Mouse (Mus musculus): ENCODE data around the gene Fat4. TPM values are rescaled to one million over a fixed set of nuclear protein-coding genes. Genes with fewer than 3 reads are reported as not detected.

The Fat4 gene
- polyA plus RNA-seq, 1 experiment, result not detected

GRCm38 (mm10) chr3:38900839-38901238 lies 14.1 kb downstream of the Fat4 start:
- no peaks in the 10 kb centered on the region for H3K36me3 ChIP-seq (replicated peaks; ENCODE audit: low read length)
- no peaks in the 10 kb centered on the region for H3K4me1 ChIP-seq
- H3K9me3 ChIP-seq, result no peaks in the 10 kb centered on the region
- no peak overlapping the region for H3K4me3 ChIP-seq (replicated peaks)
- H3K27me3 ChIP-seq (replicated peaks), result no peaks in the 10 kb centered on the region
- TF ChIP-seq GATA1 (IDR thresholded peaks at IDR 0.05; ENCODE audit: borderline replicate concordance, low read length), result no peak

- TF ChIP-seq GATA1 (IDR thresholded peaks at IDR 0.05; ENCODE audit: borderline replicate concordance, low read length) (no peak), FLI1 (IDR thresholded peaks at IDR 0.05; ENCODE audit: low read length) (no peak)
- H3K4me1 ChIP-seq, result no peaks in the 10 kb centered on the region
- no peaks in the 10 kb centered on the region for H3K27me3 ChIP-seq (replicated peaks)
Observed at GRCm38 (mm10) chr3:38906832-38907231, 20.1 kb downstream of the Fat4 start.

GRCm38 (mm10) chr3:38907676-38908425 lies 21.1 kb downstream of the Fat4 start:
- no peaks in the 10 kb centered on the region for H3K4me1 ChIP-seq
- TF ChIP-seq FLI1 (IDR thresholded peaks at IDR 0.05; ENCODE audit: low read length), result no peak
- TF ChIP-seq GATA1 (IDR thresholded peaks at IDR 0.05; ENCODE audit: borderline replicate concordance, low read length), result no peak
- H3K36me3 ChIP-seq (replicated peaks; ENCODE audit: low read length), result no peaks in the 10 kb centered on the region

More at GRCm38 (mm10) chr3:38906832-38907231, 20.1 kb downstream of the Fat4 start:
- no peaks in the 10 kb centered on the region for H3K9me3 ChIP-seq
- H3K4me3 ChIP-seq (replicated peaks), result no peak overlapping the region
- no peaks in the 10 kb centered on the region for H3K36me3 ChIP-seq (replicated peaks; ENCODE audit: low read length)

GRCm38 (mm10) chr3:38908426-38909111 lies 21.8 kb downstream of the Fat4 start:
- TF ChIP-seq FLI1 (IDR thresholded peaks at IDR 0.05; ENCODE audit: low read length), result no peak
- TF ChIP-seq GATA1 (IDR thresholded peaks at IDR 0.05; ENCODE audit: borderline replicate concordance, low read length), result no peak
- H3K27me3 ChIP-seq (replicated peaks), result no peaks in the 10 kb centered on the region

More at GRCm38 (mm10) chr3:38907676-38908425, 21.1 kb downstream of the Fat4 start:
- peak overlapping the region; percentile 14 for H3K4me3 ChIP-seq (replicated peaks)
- no peaks in the 10 kb centered on the region for H3K27me3 ChIP-seq (replicated peaks)
- no peaks in the 10 kb centered on the region for H3K9me3 ChIP-seq

GRCm38 (mm10) chr3:38912768-38913487 lies 26.2 kb downstream of the Fat4 start:
- Histone ChIP-seq H3K4me1 (no peaks in the 10 kb centered on the region), H3K4me3 (replicated peaks) (no peak overlapping the region), H3K36me3 (replicated peaks; ENCODE audit: low read length) (no peaks in the 10 kb centered on the region), H3K9me3 (no peaks in the 10 kb centered on the region), H3K27me3 (replicated peaks) (no peaks in the 10 kb centered on the region)
- no peak for TF ChIP-seq FLI1 (IDR thresholded peaks at IDR 0.05; ENCODE audit: low read length)
- no peak for TF ChIP-seq GATA1 (IDR thresholded peaks at IDR 0.05; ENCODE audit: borderline replicate concordance, low read length)

More at GRCm38 (mm10) chr3:38908426-38909111, 21.8 kb downstream of the Fat4 start:
- H3K36me3 ChIP-seq (replicated peaks; ENCODE audit: low read length), result no peaks in the 10 kb centered on the region
- H3K4me1 ChIP-seq, result no peaks in the 10 kb centered on the region
- H3K4me3 ChIP-seq (replicated peaks), result no peak overlapping the region
- H3K9me3 ChIP-seq, result no peaks in the 10 kb centered on the region

- H3K36me3 ChIP-seq (replicated peaks; ENCODE audit: low read length), result no peaks in the 10 kb centered on the region
- no peak overlapping the region for H3K4me3 ChIP-seq (replicated peaks)
- H3K4me1 ChIP-seq, result no peaks in the 10 kb centered on the region
- no peaks in the 10 kb centered on the region for H3K9me3 ChIP-seq
- no peaks in the 10 kb centered on the region for H3K27me3 ChIP-seq (replicated peaks)
- TF ChIP-seq FLI1 (IDR thresholded peaks at IDR 0.05; ENCODE audit: low read length), result no peak
- no peak for TF ChIP-seq GATA1 (IDR thresholded peaks at IDR 0.05; ENCODE audit: borderline replicate concordance, low read length)
Observed at GRCm38 (mm10) chr3:38913488-38914105, 26.9 kb downstream of the Fat4 start.

GRCm38 (mm10) chr3:38918926-38919325 lies 32.2 kb downstream of the Fat4 start:
- Histone ChIP-seq H3K4me3 (replicated peaks) (no peak overlapping the region), H3K9me3 (peaks cover 12% of the 10 kb centered on the region; the same call in 1 of the 2 replicates), H3K4me1 (no peaks in the 10 kb centered on the region), H3K36me3 (replicated peaks; ENCODE audit: low read length) (no peaks in the 10 kb centered on the region), H3K27me3 (replicated peaks) (no peaks in the 10 kb centered on the region)
- TF ChIP-seq GATA1 (IDR thresholded peaks at IDR 0.05; ENCODE audit: borderline replicate concordance, low read length) (no peak), FLI1 (IDR thresholded peaks at IDR 0.05; ENCODE audit: low read length) (no peak)

GRCm38 (mm10) chr3:38921031-38921430 lies 34.3 kb downstream of the Fat4 start:
- TF ChIP-seq GATA1 (IDR thresholded peaks at IDR 0.05; ENCODE audit: borderline replicate concordance, low read length) (no peak), FLI1 (IDR thresholded peaks at IDR 0.05; ENCODE audit: low read length) (no peak)
- H3K27me3 ChIP-seq (replicated peaks), result no peaks in the 10 kb centered on the region

GRCm38 (mm10) chr3:38923251-38923686 lies 36.5 kb downstream of the Fat4 start:
- no peaks in the 10 kb centered on the region for H3K36me3 ChIP-seq (replicated peaks; ENCODE audit: low read length)
- no peaks in the 10 kb centered on the region for H3K4me1 ChIP-seq
- H3K27me3 ChIP-seq (replicated peaks), result no peaks in the 10 kb centered on the region
- H3K4me3 ChIP-seq (replicated peaks), result no peak overlapping the region
- TF ChIP-seq GATA1 (IDR thresholded peaks at IDR 0.05; ENCODE audit: borderline replicate concordance, low read length) (no peak), FLI1 (IDR thresholded peaks at IDR 0.05; ENCODE audit: low read length) (no peak)
- H3K9me3 ChIP-seq, result peaks cover 12% of the 10 kb centered on the region; the same call in 1 of the 2 replicates

More at GRCm38 (mm10) chr3:38921031-38921430, 34.3 kb downstream of the Fat4 start:
- Histone ChIP-seq H3K4me1 (no peaks in the 10 kb centered on the region), H3K36me3 (replicated peaks; ENCODE audit: low read length) (no peaks in the 10 kb centered on the region), H3K4me3 (replicated peaks) (no peak overlapping the region), H3K9me3 (peaks cover 12% of the 10 kb centered on the region; the same call in 1 of the 2 replicates)
